Mouse (Mus musculus) stomach, postnatal 0 days (tissue): ENCODE results near the gene Mvb12a. TPM values are rescaled to one million over a fixed set of nuclear protein-coding genes. Genes with fewer than 3 reads are reported as not detected.
A peak's percentile ranks its signal among the peaks of the same experiment; 100 is the strongest.

Experiments
- ATAC-seq: fragments of 200-750 bp; cut with Nextera tagmentation; 2 replicates; pipeline ENCODE4 v1.8.0; 2017; ENCODE audit not compliant: low FRiP score, low TSS enrichment
- DNase-seq: peaks from one replicate; pipeline ENCODE4 v3.0.0-alpha.2; 2016; ENCODE audit warnings: low spot score
- H3K27ac ChIP-seq: fragments of 300-500 bp; sonication (generic); replicated peaks from 2 replicates; pipeline ENCODE4 v1.5.1; 2014; ENCODE audit warnings: mild to moderate bottlenecking, control low read depth
- H3K27me3 ChIP-seq: fragments of 300-500 bp; sonication (generic); 2 replicates; pipeline ENCODE4 v1.6.1; 2014; ENCODE audit warnings: low read length; ENCODE audit not compliant: control insufficient read depth, insufficient read depth
- H3K36me3 ChIP-seq: fragments of 300-500 bp; sonication (generic); 2 replicates; pipeline ENCODE4 v1.6.1; 2014; ENCODE audit warnings: low read length, mixed read lengths; ENCODE audit not compliant: control insufficient read depth, insufficient read depth
- H3K4me1 ChIP-seq: fragments of 300-500 bp; sonication (generic); replicated peaks from 2 replicates; pipeline ENCODE4 v1.6.1; 2014; ENCODE audit warnings: antibody characterized with exemption; ENCODE audit not compliant: control insufficient read depth, insufficient read depth
- H3K4me2 ChIP-seq: fragments of 300-500 bp; sonication (generic); replicated peaks from 2 replicates; pipeline ENCODE4 v1.6.1; 2014; ENCODE audit warnings: low read depth, mild to moderate bottlenecking, control low read depth, moderate library complexity
- H3K4me3 ChIP-seq: fragments of 300-500 bp; sonication (generic); 2 replicates; pipeline ENCODE4 v1.5.1; 2014; ENCODE audit warnings: low read depth, low read length, control low read depth
- H3K9ac ChIP-seq: fragments of 300-500 bp; sonication (generic); 2 replicates; pipeline ENCODE4 v1.6.1; 2014; ENCODE audit warnings: mild to moderate bottlenecking, low read length, control low read depth, mixed read lengths
- H3K9me3 ChIP-seq: fragments of 300-500 bp; sonication (generic); 2 replicates; pipeline ENCODE4 v1.6.1; 2016; ENCODE audit warnings: low read length; ENCODE audit not compliant: control insufficient read depth
- CTCF ChIP-seq: IDR thresholded peaks from 2 replicates; pipeline ENCODE4 v1.5.1; 2016; ENCODE audit warnings: antibody characterized with exemption, low read depth, mild to moderate bottlenecking, moderate library complexity
- EP300 ChIP-seq: optimal IDR thresholded peaks from 2 replicates; pipeline ENCODE3; 2016; ENCODE audit warnings: antibody characterized with exemption
- WGBS: fragments of 180-500 bp; shearing (Covaris S2); extraction: QIAGEN DNeasy Blood & Tissue Kit; methylation state at CpG from one replicate; pipeline ENCODE4 v1.1.7; 2014; 5-methylcytosine and 5-hydroxymethylcytosine counted together
- polyA plus RNA-seq: library from polyadenylated mRNA; unstranded; fragments of >200 nt; fragmentation: Nextera tagmentation; extraction: Ambion mirVana; gene quantifications from 2 replicates; pipeline ENCODE4 v1.2.1, GENCODE M21; 2015

Mvb12a gene
- polyA plus RNA-seq = 103 TPM in 2 replicates

GRCm38 (mm10) chr8:71542632-71543343 lies at the start of gene Mvb12a:
Gene Mvb12a, plus strand, starts transcription at chr8:71542922.
- peak within 1 kb of the TSS; percentile 86 for H3K4me2 ChIP-seq
- no peaks in the 10 kb centered on the region for H3K9me3 ChIP-seq
- no peak within 1 kb of the TSS; the same call in 1 of the 2 replicates for H3K27ac ChIP-seq
- H3K27me3 ChIP-seq = no peaks in the 10 kb centered on the region
- peak; percentile 97 for ATAC-seq
- H3K36me3 ChIP-seq = peaks cover 5% of the 10 kb centered on the region; the same call in 1 of the 2 replicates
- DNase-seq = peak; percentile 96
- TF ChIP-seq EP300 = no peak
- no peak for TF ChIP-seq CTCF
- under 1% methylated on average over 52 of the region's 55 CpGs for WGBS
- H3K4me3 ChIP-seq = peak within 1 kb of the TSS; percentile 80
- H3K4me1 ChIP-seq = no peaks in the 10 kb centered on the region; the same call in 1 of the 2 replicates
- H3K9ac ChIP-seq = peak within 1 kb of the TSS; percentile 69

- 13% methylated on average over 16 of the region's 16 CpGs for WGBS
- DNase-seq = peak; percentile 84
Observed at GRCm38 (mm10) chr8:71495039-71495438, 47.7 kb upstream of the Mvb12a start.

GRCm38 (mm10) chr8:71495811-71496210 lies 46.9 kb upstream of the Mvb12a start:
- TF ChIP-seq EP300 = no peak
- TF ChIP-seq CTCF = no peak
- Histone ChIP-seq H3K27me3 (no peaks in the 10 kb centered on the region), H3K27ac (peak overlapping the region; percentile 61), H3K4me3 (no peak overlapping the region), H3K9me3 (no peaks in the 10 kb centered on the region), H3K9ac (no peak overlapping the region), H3K36me3 (peaks cover 6% of the 10 kb centered on the region; the same call in 1 of the 2 replicates), H3K4me1 (no peaks in the 10 kb centered on the region; the same call in 1 of the 2 replicates), H3K4me2 (no peak overlapping the region)
- DNase-seq = no peak
- no peak for ATAC-seq
- 76% methylated on average over 5 of the region's 5 CpGs for WGBS

More at GRCm38 (mm10) chr8:71495039-71495438, 47.7 kb upstream of the Mvb12a start:
- H3K9me3 ChIP-seq = no peaks in the 10 kb centered on the region
- no peak overlapping the region for H3K4me3 ChIP-seq
- no peaks in the 10 kb centered on the region; the same call in 1 of the 2 replicates for H3K4me1 ChIP-seq
- peak overlapping the region; percentile 53 for H3K27ac ChIP-seq
- ATAC-seq = peak; percentile 75
- TF ChIP-seq EP300 (no peak), CTCF (peak; percentile 81)
- H3K36me3 ChIP-seq = peaks cover 6% of the 10 kb centered on the region; the same call in 1 of the 2 replicates
- H3K27me3 ChIP-seq = no peaks in the 10 kb centered on the region
- no peak overlapping the region for H3K9ac ChIP-seq
- peak overlapping the region; percentile 38 for H3K4me2 ChIP-seq

DNA sequence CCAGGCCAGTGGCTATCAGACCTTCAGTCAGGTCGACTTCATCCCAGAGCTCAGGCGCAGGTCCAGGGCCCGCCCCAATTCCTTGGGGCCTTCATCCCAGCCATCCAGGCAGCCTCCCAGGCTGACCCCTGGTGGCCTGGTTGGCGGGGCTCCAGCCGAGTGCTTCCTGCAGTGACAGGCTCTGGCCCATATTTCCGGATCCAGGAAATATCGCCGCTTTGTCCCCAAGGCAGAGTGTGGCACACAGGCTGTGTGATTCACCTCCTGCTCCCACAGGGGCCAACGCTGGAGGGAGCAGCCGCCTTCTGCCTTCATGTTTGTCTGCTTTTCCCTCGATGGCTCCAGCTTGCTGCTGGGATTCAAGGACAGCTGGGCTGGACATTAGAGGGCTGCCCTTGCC lies 46.2 kb upstream of the Mvb12a start:
- H3K9me3 ChIP-seq = no peaks in the 10 kb centered on the region
- peaks cover 6% of the 10 kb centered on the region; the same call in 1 of the 2 replicates for H3K36me3 ChIP-seq
- no peak overlapping the region; the same call in 1 of the 2 replicates for H3K9ac ChIP-seq
- peak overlapping the region; percentile 61 for H3K27ac ChIP-seq
- DNase-seq (peak; percentile 64), ATAC-seq (peak; percentile 53; the same call in 1 of the 2 replicates)
- no peaks in the 10 kb centered on the region; the same call in 1 of the 2 replicates for H3K4me1 ChIP-seq
- no peaks in the 10 kb centered on the region for H3K27me3 ChIP-seq
- no peak overlapping the region for H3K4me3 ChIP-seq
- peak; percentile 54 for TF ChIP-seq CTCF
- no peak for TF ChIP-seq EP300
- 25% methylated on average over 11 of the region's 11 CpGs for WGBS
- no peak overlapping the region for H3K4me2 ChIP-seq

DNA sequence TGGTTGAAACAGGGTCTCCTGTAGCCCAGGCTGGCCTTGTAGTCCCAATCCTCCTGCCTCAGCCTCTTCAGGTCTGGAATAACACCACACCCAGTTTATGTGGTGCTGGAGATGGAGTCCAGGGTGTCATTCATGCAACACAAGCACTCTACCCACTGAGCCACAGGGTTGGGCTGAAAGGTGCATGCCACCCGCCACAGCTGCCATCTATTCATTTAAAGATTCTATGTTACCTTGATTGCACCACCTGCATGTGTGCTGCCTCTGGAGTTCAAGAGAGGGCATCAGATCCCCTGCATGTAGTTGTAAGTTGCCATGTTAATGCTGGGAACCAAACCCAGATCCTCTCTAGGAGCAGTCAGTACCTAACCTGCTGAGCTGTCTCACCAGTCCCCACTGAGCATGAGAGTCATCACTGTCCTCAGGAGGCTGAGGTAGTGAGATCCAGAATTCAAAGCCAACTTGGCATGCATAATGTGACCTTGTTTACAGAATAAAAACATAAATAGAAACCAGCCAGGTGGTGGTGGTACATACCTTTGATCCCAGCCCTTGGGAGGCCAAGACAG lies 45.6 kb upstream of the Mvb12a start:
- Histone ChIP-seq H3K9me3 (no peaks in the 10 kb centered on the region), H3K27me3 (no peaks in the 10 kb centered on the region), H3K27ac (peak overlapping the region; percentile 61), H3K4me2 (no peak overlapping the region), H3K4me1 (no peaks in the 10 kb centered on the region; the same call in 1 of the 2 replicates), H3K4me3 (no peak overlapping the region), H3K36me3 (peaks cover 4% of the 10 kb centered on the region; the same call in 1 of the 2 replicates), H3K9ac (no peak overlapping the region)
- 78% methylated on average over 1 of the region's 1 CpGs for WGBS
- DNase-seq (no peak), ATAC-seq (no peak)
- TF ChIP-seq EP300 (no peak), CTCF (no peak)
